Mouse (Mus musculus) heart, postnatal 14 days (tissue): Measurements from ENCODE around the gene Rnf144b. TPM values are rescaled to one million over a fixed set of nuclear protein-coding genes. Genes with fewer than 3 reads are reported as not detected.

ENCODE experiments used
- DNase-seq, 2 experiments: peaks; one replicate each; pipeline ENCODE4 v3.0.0; 2021 to 2022
- intact Hi-C: fragments of 180-260 bp; cut with DNase I; formaldehyde crosslinking; loops from one replicate; pipeline ENCODE4 v1.15.1; 2025
- long read RNA-seq, 2 experiments: library from polyadenylated mRNA; stranded (forward); transcript quantifications; one replicate each; pipeline ENCODE4 v2.0.0; 2021
- total RNA-seq, 2 experiments: library from RNA; stranded (reverse); gene quantifications; 2 replicates each; pipeline ENCODE4 v1.2.3; 2021

The Rnf144b gene
- total RNA-seq = 10 to 100 TPM; 16.5 to 19.8 TPM
- long read RNA-seq, experiment 1, partial matches to known transcripts = 0 of 1 reads
- long read RNA-seq, experiment 1, other reads (novel, unspliced or antisense) = 1 of 1 reads
- long read RNA-seq, experiment 2, partial matches to known transcripts = 1 of 4 reads
- long read RNA-seq, experiment 2, other reads (novel, unspliced or antisense) = 1 of 4 reads

GRCm38 (mm10) chr13:47122537-47123430, at the start of gene Rnf144b:
Gene Rnf144b (plus strand): TSS chr13:47122656.
- peak; percentile 58 to 59 for DNase-seq

GRCm38 (mm10) chr13:47076156-47076555, 46.3 kb upstream of the Rnf144b start:
- intact Hi-C loops = no loop called here
- no peak for DNase-seq

More at GRCm38 (mm10) chr13:47122537-47123430, at the start of gene Rnf144b:
- intact Hi-C loops = no loop called here

- no peak for DNase-seq
- intact Hi-C loops = no loop called here
Observed at GRCm38 (mm10) chr13:47077367-47077766, 45.1 kb upstream of the Rnf144b start.

GRCm38 (mm10) chr13:47078799-47079198, 43.7 kb upstream of the Rnf144b start:
- intact Hi-C loops = no loop called here
- no peak for DNase-seq

- intact Hi-C loops = no loop called here
- DNase-seq = no peak
Observed at GRCm38 (mm10) chr13:47080905-47081505, 41.5 kb upstream of the Rnf144b start.

- intact Hi-C loops = no loop called here
- DNase-seq = no peak
Observed at GRCm38 (mm10) chr13:47088433-47088832, 34.0 kb upstream of the Rnf144b start.

- intact Hi-C loops = no loop called here
- no peak for DNase-seq
Observed at GRCm38 (mm10) chr13:47089271-47089670, 33.2 kb upstream of the Rnf144b start.

- intact Hi-C loops = no loop called here
- no peak for DNase-seq
Observed at GRCm38 (mm10) chr13:47093791-47094190, 28.7 kb upstream of the Rnf144b start.

GRCm38 (mm10) chr13:47096591-47096990, 25.9 kb upstream of the Rnf144b start:
- intact Hi-C loops = no loop called here
- DNase-seq = no peak

GRCm38 (mm10) chr13:47099265-47099664, 23.2 kb upstream of the Rnf144b start:
- intact Hi-C loops = no loop called here
- DNase-seq = no peak

GRCm38 (mm10) chr13:47100587-47100986, 21.9 kb upstream of the Rnf144b start:
- intact Hi-C loops = no loop called here

GRCm38 (mm10) chr13:47104146-47104545, 18.3 kb upstream of the Rnf144b start:
- intact Hi-C loops = no loop called here
- DNase-seq = no peak

More at GRCm38 (mm10) chr13:47100587-47100986, 21.9 kb upstream of the Rnf144b start:
- no peak for DNase-seq

GRCm38 (mm10) chr13:47104856-47105541, 17.5 kb upstream of the Rnf144b start:
- peak; percentile 9 to 27 for DNase-seq
- intact Hi-C loops = no loop called here

- peak; percentile 85 to 88 for DNase-seq
- intact Hi-C loops = no loop called here
Observed at GRCm38 (mm10) chr13:47105711-47106579, 16.5 kb upstream of the Rnf144b start, which contains the start of gene Dek. Gene Dek (minus strand): TSS chr13:47106201.

GRCm38 (mm10) chr13:47106580-47106888, 15.9 kb upstream of the Rnf144b start:
- no peak for DNase-seq
- intact Hi-C loops = no loop called here

GRCm38 (mm10) chr13:47109239-47109638, 13.2 kb upstream of the Rnf144b start:
- no peak for DNase-seq
- intact Hi-C loops = no loop called here

GRCm38 (mm10) chr13:47111185-47111584, 11.3 kb upstream of the Rnf144b start:
- no peak for DNase-seq
- intact Hi-C loops = no loop called here

- no peak for DNase-seq
- intact Hi-C loops = no loop called here
Observed at GRCm38 (mm10) chr13:47112056-47112455, 10.4 kb upstream of the Rnf144b start.

GRCm38 (mm10) chr13:47112924-47113323, 9.5 kb upstream of the Rnf144b start:
- intact Hi-C loops = no loop called here
- no peak for DNase-seq

- no peak for DNase-seq
- intact Hi-C loops = no loop called here
Observed at GRCm38 (mm10) chr13:47116000-47116399, 6.5 kb upstream of the Rnf144b start.
